Mouse (Mus musculus) urinary bladder, adult 18-20 months (tissue): ENCODE results near the gene Cmbl.
A peak's percentile ranks its signal among the peaks of the same experiment; 100 is the strongest.

Experiments
- DNase-seq, 2 experiments: peaks; one replicate each; pipeline ENCODE4 v3.0.0; 2022; ENCODE audit warnings: low spot score in 2 of 2, mixed read lengths in 2 of 2

The Cmbl gene

DNA sequence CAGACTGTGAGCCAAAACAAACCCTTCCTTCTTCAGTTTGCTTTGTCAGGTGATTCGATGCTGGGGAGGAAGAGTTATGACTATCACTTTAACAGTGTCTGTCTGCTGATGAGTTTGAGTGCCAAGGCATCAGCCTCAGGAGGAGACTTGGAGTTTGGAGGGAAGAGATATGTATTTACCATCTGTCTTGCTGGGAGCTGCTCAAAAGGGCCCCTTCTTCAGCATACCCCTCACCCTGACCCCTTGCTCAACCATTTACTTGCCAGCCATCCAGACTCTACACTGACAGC is 24.7 kb upstream of the Cmbl start:
- no peak for DNase-seq

DNA sequence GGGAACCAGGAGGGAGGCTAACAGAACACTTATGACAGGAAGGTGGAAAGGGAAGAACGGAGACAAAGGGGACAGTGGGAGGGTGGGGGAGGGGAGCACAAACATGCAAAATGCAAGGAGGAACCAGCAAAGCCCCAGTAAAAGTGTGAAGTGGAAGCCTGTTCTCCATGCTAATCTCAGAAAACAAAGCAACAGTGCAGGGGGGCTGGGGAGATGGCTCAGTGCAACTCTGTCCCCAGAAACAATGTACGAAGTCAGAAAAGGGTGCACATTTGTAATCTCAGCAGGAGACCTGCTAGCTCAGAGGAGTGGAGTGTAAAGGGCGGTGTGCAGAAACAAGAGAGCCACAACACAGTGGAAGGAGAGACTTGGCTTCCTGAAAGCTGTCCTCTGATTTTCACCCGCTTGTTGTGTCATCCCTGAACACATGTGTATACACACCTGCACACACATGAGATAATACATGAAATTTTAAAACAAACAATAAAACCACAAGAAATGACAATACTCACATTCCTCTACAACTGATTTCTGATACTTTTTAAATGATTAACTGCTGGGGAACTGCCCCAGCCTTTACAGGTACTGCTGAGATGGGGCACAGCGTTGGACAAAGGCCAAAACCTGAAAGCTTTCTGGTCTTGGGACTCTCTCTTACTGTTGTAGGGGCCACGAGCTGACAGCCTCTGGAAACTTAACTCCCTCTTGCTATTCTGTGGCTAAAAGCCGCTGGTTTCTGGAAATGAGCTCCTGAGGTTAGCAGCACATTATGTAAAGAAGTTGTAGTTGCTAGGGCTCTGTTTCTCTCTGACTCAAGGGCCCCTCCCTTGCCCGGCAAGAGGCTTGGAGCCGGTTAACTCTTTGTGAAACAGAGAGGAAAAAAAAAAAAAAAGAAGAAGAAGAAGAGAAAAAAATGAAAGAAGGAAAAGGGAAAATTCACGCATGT is 22.9 kb upstream of the Cmbl start:
- no peak for DNase-seq

DNA sequence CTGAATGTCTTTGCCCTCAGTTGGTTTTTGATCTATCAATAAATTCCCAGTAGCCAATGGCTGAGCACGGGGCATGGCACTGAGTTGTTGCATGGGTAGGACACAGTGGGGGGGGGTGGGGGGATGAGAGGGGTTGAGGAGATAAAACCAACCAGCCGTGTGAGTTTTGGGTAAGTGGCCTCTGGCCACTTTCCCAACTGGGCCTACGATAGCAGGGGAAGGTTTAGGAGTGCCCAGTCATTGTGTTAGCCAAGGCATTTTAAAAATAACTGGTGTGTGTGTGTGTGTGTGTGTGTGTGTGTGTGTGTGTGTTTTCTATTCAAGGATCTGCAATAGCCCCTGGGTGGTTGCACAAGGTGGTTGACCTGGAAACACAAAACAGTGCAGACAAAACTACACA is 21.9 kb upstream of the Cmbl start:
- DNase-seq = no peak

- no peak for DNase-seq
Observed at GRCm38 (mm10) chr15:31545058-31545457, 20.1 kb upstream of the Cmbl start.

DNA sequence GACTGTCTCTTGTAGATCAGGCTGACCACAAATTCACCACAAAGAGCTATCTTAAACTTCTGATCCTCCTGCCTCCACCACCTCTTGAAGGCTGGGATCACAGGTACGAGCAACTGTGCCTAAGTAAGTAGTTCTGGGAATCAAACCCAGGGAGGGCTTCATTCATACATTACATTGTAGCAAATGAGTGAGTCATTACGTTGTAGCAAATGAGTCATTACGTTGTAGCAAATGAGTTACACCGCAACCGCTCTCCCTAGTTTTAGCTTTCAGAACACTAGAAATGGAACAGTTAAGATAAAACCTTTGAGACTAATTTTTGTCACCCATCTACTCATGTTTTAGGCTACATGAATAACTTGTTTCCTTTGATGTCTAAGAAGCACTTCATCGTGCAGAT is 18.9 kb upstream of the Cmbl start:
- DNase-seq = no peak

DNA sequence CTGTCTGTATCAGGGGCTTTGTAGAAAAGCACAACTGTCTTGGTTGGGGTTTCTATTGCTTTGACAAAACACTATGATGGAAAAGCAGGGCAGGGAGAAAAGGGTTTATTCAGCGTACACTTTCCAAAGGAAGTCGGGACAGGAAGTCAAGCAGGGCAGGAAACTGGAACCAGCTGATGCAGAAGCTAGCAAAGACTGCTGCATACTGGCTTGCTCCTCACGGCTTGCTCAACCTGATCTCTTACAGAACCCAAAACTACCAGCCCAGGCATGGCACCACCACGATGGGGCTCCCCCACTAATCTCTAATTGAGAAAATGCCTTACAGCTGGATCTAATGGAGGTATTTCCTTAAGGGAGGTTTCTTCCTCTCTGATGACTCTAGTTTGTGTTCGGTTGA is 17.8 kb upstream of the Cmbl start:
- DNase-seq = no peak

DNA sequence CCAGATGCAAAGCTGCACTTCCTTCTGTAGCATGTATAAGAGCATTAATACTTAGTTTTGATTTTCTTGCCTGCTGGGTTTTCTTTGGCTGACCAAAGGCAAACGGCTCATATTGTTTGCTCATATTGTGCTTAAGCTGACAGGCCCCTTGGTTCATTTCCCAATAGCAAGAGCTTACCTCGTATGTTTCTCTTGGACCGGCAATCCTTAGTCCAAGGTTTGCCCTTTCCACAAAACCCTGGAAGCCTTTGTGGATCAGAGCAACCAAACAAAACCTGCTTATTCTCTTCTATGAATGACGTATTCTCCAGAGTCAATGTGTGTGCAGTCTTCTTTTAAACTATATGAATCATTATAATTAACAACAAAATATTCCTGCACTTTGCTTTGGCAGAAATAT is 14.8 kb upstream of the Cmbl start:
- DNase-seq = no peak

DNA sequence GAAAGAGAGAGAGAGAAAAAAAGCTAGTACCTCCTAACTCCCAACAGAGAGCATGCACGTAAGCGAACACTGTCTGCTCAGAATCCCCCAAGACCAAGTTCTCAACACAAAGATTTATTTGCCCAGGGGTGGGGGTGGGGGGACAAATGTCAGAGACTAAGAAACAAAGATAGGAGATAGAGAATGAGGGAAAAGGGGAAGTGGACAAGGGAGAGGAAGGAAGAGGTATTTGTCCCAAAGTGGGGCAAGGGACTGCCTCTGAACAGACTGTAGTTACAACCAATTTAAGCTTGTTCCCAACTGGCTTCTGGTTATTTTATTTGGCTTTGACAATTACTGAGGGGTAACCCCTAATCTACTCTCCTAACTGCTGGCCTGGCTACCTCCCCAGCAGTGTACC is 10.3 kb upstream of the Cmbl start:
- DNase-seq = no peak

DNA sequence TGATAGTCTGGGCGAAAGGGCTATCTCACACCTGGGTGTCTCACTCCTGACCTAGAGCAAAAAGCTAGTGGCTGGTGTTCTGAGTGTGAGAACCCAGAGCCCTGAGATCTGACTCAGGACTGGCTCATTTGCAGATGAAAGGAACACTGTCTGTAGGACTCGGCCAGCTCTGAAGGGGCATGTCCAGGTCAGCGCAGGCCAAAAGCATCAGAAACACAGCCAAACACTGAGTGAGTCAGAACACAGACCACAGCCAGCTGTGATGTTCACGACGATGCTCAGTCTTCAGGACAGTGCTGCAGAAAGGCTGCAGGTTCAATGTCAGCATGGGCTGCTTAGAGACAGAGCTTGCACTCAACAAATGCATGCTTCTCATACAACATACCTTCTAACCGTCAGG is 3.8 kb upstream of the Cmbl start:
- no peak for DNase-seq

DNA sequence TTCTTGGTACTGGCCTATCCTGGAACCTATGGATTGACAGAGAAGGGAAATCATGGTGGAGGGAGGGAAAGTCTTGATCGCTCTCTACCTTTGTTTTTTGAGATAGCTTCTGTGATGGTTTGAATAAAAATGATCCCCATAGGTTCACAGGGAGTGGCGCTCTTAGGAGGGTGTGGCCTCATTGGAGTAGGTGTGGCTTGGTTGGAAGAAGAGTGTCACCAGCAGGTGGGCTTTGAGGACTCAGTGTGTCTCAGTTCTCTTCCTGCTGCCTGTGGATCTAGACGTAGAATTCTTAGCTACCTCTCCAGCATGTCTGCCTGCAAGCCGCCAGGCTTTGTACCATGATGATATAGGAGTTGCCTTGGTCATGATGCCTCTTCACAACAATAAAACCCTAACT is 3.2 kb upstream of the Cmbl start:
- DNase-seq = no peak

DNA sequence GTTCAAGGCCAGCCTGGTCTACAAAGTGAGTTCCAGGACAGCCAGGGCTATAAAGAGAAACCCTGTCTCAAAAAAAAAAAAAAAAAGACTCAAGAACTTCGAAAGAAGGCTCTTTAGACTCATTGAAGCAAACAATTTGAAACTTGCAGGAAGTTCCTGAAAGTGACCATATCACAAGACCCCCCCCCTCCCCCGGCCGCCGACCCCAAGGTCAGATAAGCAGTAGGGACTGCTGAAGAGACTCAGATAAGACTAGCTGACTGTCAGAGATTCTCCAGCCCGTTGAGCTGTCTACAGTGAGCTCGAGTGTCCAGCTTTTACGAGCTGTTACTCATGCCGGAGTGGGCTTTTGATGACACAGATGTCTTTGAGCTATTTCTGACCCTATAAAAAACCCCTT is 2.3 kb upstream of the Cmbl start:
- no peak for DNase-seq

DNA sequence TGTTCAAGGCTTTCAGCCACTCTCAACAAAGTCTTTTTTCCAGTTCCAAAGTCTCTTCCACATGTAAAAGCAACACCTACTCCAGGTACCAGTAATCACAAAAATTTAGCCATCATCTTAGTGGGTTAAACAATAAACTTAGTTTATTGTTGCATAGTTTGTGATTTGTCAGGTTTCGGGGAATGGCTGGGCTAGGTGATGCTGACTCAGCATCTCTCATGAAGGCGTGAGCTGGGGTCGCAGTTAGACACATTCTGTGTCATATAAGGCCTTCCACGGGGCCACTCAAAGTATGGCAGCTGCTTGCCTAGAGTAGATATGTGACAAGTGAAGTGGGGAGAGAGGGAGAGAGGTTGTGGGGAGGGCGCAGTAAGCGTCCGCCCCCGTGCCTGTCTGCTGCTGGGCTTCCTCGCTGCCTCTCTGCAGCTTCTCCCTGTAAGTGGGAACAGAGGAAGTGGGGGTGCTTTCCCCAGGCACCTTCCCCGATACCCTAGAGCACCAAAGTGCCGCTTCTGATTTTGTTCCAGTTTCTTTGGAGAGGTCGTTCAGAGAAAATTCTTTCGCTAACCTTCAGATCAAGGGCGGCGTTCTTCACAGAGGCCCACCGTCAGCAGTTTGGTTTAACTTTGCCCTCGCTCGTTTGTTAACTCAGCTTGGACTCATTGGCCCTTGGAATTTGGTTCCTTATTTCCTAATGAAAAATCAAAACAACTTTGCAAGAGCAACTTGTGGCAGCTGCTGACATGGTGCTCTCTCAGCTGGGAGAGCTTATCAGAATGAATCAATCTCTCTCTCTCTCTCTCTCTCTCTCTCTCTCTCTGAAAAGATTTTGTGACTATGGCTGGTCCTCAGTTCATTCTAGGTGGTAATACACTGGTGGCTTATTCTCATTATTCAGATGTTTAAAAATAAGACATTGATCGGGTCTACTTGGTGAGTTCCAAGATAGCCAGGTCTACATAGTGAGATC is 1.3 kb upstream of the Cmbl start:
- no peak for DNase-seq

DNA sequence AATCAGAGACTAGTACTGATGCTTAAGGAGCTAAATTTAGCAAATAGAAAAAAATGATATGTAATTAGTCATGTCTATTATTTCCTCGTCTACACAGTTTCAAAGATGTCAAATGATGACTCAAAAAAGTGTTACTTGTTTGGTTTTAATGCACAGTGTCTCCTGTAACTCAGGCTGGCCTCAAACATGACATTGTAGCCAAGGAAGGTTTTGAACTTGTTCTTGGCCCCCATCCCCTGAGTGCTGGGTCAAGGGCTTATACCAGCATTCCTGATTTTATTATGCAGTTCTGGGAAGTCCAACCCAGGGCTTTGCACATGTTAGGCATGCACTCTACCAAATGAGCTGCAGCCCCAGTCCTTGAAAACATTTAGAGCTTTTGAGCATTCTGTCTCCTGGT is 597 bp downstream of the Cmbl start:
- DNase-seq = no peak

DNA sequence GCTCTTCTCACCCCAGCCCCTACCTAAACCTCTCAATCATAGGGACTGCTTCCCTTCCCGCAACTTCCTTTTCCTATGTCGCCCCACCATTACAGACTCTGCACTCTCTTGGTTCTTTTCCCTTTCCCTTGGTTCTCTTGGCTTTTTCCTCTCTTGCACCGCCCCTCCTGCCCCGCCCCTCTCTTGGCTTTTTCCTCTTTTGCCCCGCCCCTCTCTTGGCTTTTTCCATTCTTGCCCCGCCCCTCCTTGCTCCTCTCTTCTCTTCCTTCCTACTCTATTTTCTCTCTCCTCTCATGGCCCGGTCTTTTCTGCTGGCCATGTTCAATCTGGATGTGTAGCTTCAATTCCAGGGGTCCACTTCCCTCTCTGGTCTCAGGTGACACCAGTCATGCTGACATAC is 2.2 kb downstream of the Cmbl start:
- no peak for DNase-seq

DNA sequence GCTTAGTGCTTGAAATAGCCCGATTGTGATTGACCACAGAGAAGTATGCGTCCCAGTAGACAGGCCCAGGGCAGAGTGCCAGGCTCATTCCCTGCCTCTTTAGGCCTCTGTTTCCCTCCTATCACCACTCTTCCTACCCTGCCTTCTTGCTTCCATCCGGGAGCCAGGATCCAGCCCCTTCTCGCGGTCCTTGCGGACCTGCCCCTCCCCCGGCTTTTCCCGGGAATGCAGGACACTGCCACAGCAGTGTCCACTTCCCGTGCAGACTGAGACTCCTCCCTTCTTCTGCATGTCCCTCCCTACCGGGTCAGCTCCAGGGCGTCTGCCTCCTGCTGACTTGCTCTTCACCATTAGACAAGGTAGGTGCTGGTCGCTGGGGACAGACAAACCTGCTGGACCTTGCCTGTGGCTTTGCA is 3.4 kb downstream of the Cmbl start:
- DNase-seq = peak; percentile 47 to 49

DNA sequence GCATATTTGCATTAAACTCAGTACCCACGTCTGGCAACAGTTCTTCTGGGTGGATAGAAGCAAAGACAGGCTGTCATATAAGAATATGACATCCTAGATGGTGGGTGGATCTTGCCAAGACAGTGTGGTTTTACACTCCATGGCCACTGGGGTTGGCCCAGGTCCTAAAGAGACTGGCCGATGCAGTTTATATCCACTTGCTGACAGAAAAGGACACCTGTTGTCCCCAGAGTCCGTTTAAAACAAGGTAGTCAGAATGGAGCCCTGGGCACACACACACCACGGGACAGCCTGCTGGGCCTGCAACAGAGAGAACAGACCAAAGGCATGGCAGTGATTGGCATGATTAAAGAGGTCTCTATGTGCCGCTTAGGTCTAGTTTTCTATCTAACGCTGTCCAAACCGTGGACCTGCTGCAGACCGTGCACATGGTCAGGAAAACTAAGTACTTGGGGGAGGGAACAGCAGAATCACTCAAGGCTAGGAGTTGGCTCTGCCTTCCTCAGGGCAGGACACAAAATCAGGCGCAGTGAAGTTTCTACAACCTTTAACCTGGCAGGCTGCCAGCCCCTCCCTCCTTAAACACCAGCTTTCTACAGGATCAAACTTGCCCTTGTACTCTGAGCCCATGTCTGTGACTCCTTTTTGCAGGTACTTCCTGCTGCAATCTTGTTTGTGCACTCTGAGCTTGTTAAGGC is 4.3 kb downstream of the Cmbl start:
- peak; percentile 57 to 81 for DNase-seq

GRCm38 (mm10) chr15:31570959-31571358 is 5.8 kb downstream of the Cmbl start:
- DNase-seq = no peak

DNA sequence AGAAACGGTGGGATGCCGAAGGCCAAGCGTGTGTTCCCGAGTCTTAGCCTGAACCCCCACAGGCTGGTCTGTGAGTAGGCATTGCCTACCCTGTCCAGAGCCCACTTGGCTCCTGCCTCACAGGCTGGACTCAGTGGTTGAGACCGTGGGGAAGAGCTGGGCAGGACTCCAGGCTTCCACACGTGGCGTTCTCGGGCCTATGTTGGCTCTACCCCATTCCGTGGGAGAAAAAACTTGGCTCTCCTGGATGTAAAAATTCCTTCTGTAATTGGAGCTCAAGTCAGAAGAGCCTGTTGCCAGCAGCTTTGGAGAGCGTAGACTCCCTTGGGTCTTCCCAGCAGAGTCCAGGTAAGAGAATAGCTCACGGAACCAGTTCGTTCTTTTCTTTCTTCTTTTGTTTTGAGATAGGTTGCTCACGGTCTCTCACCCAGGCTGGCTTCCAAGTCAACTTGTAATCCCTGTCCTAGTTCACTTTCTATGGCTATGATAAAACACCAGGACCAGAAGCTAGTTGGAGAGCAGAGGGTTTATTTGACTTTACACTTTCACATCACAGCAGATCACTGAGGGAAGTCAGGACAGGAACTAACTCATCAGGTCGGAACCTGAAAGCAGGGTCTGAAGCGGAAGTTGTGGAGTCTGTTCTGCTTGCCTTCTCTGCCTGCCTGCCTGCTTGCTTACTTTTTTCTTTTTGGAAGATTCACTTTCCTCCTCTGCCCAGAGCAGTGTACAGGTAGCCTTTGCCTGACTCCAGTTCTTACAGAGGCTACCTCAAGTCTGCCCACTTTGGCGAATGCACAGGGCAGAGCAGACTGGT is 6.9 kb downstream of the Cmbl start:
- DNase-seq = no peak

- DNase-seq = no peak
Observed at GRCm38 (mm10) chr15:31573287-31573686, 8.1 kb downstream of the Cmbl start.

GRCm38 (mm10) chr15:31573692-31574091 is 8.5 kb downstream of the Cmbl start:
- DNase-seq = no peak

GRCm38 (mm10) chr15:31576076-31576475 is 10.9 kb downstream of the Cmbl start:
- DNase-seq = no peak
